Mouse (Mus musculus): Measurements from ENCODE around the gene Dffa.

Gene Dffa

DNA sequence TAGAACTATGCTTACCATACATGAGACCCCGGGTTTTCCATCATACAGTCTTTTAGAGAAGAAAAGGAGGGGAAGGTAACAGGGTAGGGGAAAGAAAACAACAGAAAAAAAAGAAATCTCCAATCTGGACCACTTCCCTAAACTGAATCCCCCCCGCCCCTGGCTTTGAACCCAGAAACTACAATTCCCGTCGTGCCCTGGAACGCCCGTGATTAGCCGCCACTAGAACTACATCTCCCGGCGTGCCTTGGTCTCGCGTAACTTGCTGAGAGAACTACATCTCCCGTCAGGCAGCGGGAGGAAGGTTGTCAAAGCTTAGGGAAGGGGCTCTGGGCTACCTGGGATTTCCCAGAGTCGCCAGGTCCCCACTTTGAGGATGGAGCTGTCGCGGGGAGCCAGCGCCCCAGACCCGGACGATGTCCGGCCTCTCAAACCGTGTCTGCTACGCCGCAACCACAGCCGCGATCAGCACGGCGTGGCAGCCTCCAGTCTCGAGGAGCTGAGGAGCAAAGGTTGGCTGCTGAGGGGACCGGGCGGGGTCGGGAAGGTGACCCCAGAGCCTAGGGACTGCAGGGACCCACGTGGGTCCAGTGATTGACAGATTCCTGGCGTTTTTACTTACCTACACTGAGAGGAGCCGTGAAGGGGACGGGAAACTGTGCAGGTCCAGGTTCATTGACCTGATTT is at the start of gene Dffa:
Gene Dffa (plus strand): TSS at position 272 of the 687 bp plus-strand sequence.
- WGBS, result under 1% methylated on average over 35 of the region's 35 CpGs

GRCm38 (mm10) chr4:149055847-149056246 is 48.1 kb upstream of the Dffa start:
- WGBS, result 75% methylated on average over 6 of the region's 6 CpGs

- WGBS, result 87% methylated on average over 16 of the region's 16 CpGs
These were observed 47.0 kb upstream of the Dffa start for GRCm38 (mm10) chr4:149056957-149057356.

- 73% methylated on average over 14 of the region's 14 CpGs for WGBS
These were observed 46.5 kb upstream of the Dffa start for GRCm38 (mm10) chr4:149057470-149057869.

GRCm38 (mm10) chr4:149058298-149058697 is 45.6 kb upstream of the Dffa start:
- WGBS, result 64% methylated on average over 7 of the region's 7 CpGs

DNA sequence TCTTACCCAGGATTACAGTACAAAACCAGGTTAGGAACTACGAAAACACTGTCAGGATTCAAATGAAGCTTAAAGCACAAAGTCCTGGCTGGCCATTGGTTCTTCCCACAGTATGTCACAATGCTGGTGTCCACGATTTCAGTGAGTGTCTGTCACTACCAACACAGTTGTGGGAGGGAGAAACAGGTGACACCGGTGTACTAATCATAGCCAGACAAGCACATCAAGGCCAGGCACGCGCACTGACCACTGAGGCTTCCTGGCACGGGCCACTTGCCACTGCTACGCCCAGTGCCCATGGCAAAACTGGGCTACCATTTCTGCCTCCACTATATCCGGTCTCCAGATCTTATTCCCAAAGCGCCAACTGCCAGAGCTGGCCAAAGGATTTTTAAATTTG is 44.2 kb upstream of the Dffa start:
- 87% methylated on average over 9 of the region's 9 CpGs for WGBS

DNA sequence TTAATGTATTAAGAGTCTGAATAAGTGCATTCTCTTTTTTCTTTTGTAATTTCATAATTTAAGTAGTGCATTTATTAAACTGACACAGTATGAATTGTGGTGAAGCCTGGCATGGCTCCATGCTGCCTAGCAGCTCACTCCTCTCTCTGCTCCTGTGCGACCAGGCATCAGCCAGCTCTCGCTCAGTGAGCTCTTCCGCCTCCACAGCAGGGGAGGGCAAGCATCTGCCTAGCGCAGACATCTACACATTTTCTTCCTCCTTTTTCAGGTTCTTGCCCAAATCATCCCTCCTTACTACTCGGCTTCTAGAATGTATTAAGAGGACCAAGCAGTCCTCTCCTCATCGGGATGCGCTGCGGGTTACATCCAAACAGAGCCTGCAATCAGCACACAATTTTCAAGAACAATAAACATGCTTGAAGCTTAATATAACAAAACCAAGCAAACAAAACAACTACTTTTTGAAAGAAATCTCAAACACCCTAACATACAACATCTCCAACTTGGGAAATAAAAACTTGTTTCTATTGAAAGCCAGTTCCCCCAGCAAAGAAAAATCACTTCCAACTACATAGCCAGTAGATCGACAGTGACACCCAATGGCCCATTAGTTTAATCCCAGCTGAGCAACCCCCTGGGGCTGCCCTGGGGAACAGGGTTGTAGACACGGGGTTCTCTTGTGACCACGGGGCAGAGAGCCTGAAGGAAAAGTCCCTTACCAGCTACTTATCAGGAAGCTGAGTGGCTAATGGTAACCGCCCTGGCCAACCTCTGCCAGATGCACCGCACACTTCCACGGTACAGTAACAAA is 43.1 kb upstream of the Dffa start:
- 38% methylated on average over 14 of the region's 14 CpGs for WGBS

DNA sequence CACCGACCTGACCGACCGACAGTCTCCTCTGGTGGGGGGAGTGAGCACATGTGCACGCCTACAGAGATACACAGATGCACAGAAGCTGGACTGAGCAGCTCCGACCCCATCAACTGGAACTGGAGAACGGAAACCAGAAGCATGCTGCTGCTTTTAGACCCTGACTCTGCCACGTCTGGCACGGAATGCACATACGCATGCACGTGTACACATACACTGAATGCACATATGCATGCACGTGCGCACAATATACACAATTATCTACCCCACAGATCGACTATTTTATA is 42.6 kb upstream of the Dffa start:
- 74% methylated on average over 13 of the region's 13 CpGs for WGBS

- whole genome bisulfite sequencing, result 91% methylated on average over 21 of the region's 21 CpGs
These were observed 41.3 kb upstream of the Dffa start for GRCm38 (mm10) chr4:149062406-149063318.

DNA sequence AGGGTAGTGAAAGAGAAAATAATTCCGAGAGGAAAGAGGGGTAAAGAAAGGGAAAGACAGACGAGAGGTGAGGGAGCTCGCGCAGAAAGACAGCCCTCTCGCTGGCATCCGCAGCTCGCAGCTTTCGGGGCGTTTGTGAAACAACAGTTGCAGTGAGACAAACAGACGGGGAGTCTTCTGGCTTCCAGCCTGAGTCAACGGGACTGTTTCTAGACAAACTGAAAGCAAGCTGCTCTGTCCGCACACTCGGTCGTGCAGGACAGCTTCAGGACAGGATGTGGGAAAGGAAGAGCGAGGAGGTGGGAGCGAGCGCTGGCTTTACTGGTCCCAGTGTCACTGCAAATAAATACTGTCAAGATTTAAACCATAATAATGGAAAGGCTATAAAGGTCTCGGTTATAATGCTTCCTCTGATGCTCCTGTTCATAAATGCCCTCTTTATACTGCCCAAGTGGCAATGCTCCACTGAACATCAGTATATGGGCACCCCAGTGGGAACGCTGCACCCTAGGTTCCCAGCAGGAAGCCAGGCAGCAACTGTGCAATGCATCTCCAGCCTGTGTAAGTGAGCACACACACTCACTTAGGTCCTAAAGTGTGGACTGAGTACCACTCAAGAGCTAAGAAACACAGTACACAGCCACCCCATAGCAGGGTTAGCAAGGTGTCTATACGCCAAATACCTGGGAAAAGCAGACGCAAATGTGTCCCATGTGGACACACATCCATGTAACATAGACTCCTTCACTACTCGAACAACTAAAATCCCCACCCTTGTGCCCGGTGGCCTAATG is 39.7 kb upstream of the Dffa start:
- 67% methylated on average over 23 of the region's 23 CpGs for WGBS

DNA sequence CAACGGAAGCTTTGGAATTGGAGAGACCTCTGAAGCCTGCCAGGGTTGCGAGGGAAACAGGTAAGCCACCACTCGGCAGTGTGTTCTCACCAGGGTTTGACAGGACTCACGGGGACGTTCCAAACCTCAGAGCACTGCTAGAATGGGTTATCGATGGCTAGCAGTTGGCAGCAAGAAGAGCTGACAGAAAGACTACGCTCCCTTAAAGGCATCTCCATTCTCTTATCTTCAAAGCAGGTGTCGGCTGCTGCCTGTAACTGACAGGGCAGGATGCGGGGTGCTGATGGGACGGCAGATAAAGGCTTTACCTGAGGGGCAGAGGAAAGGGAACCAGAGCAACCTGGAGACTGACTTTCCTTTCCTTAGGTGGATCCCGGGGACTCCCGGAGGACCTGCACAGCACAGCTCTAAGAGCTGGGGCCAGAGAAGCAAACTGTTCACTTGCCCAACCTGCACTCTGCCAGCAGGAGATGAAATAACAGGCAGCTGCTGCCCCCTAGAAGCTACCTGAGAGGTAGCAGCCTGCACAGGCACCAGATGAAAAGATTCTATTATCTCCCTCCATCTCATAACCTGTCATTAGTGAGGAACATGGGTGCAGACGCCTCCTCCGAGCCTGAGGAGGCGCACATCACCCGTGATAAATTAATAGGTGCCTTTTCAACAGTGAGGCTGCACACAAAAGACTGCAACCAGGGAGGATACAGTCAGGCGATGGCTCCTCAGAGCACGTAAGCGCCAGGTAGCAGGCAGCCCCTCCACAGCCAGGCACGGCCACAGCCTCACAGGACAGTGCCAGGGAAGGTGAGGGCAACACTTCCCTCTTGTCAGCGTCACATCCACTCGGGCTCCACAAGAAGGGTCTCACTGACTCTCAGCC is 37.0 kb upstream of the Dffa start:
- 92% methylated on average over 22 of the region's 22 CpGs for WGBS

GRCm38 (mm10) chr4:149075073-149075472 is 28.9 kb upstream of the Dffa start:
- WGBS, result 82% methylated on average over 13 of the region's 13 CpGs

GRCm38 (mm10) chr4:149075871-149076575 is 27.9 kb upstream of the Dffa start:
- 18% methylated on average over 10 of the region's 10 CpGs for WGBS

GRCm38 (mm10) chr4:149078261-149078660 is 25.7 kb upstream of the Dffa start:
- WGBS, result 86% methylated on average over 4 of the region's 4 CpGs

DNA sequence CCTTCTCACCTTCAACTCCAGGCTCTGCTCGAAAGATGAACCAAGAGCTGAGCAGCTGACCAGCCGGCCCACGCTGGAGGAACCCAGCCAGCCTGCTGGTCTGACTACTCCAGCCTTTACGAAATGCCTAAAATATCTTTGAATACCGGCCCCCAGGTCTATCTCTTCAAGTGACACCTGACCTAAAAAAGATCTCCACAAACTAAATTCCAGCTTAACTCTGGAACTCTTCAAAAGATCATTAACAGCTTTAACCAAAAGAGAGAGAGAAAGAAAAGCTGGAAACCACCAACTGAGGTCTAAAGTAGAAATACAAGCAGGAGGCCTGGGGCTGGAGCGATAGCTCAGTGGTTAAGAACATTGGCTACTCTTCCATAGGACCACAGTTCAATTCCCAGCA is 24.3 kb upstream of the Dffa start:
- WGBS, result 87% methylated on average over 6 of the region's 6 CpGs

DNA sequence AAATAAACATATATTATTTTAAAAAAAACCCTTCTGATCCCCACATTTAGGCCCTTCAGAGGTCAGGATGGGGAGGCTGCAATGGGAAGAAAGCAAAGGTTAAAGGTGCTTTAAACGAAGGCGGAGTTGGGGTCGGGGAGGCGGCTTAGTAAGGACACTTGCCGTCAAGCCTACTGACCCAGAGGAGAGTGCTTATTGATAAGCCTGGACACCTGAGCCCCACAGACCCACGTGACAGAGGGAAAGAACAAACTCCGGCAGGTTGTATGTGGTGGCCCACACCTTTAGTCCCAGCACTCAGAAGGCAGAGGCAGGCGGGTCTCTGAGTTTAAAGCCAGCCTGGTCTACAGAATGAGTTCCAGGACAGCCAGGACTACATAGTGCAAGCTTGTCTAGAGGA is 23.8 kb upstream of the Dffa start:
- WGBS, result 96% methylated on average over 8 of the region's 8 CpGs

DNA sequence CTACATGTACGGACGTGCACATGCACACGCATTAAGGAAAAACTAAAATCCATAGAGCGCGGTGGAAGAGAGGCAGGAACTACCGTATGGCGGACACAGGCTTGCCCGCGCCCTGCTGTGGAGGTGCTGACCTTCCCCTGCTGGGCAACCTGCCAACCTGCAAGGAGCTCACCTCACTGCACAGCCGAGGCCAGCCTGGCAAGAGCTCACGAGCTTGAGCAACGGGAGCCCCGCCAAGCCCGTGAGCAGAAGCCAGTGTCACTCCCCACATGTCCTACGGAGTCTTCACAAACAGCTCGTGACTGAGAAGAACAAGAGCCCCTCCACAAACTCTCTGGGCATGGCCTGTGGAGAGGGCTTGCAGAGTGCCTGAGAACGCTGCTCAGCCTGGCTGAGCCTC is 22.4 kb upstream of the Dffa start:
- WGBS, result 61% methylated on average over 17 of the region's 17 CpGs

- WGBS, result 92% methylated on average over 5 of the region's 5 CpGs
These were observed 18.6 kb upstream of the Dffa start for GRCm38 (mm10) chr4:149085381-149085780.

- WGBS, result 88% methylated on average over 8 of the region's 8 CpGs
These were observed 12.6 kb upstream of the Dffa start for GRCm38 (mm10) chr4:149091364-149091763.

DNA sequence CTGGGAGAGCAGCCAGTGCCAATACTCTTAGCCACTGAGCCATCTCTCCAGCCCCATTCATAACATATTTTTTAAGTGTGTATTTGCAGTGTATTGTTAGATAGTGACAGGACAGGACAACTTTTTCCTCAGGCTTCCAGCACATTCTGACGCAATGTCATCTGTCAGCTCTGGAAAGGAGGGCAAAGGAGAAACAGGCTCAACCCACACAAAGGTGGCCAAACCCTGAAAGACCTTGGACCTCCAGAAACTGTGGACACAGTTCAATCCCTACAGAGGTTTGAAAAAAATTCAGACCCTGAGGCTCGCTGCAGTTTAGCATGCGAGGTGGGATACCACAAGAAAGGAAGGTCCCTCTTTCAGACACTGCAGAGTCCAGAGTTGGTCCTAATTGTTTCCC is 6.0 kb upstream of the Dffa start:
- WGBS, result 87% methylated on average over 3 of the region's 3 CpGs

Measured in cerebral cortex, adult 2 months (tissue).